Mouse (Mus musculus) forebrain, embryonic 13.5 days (tissue): ENCODE measurements around the gene Chtf18. TPM values are rescaled to one million over a fixed set of nuclear protein-coding genes. Genes with fewer than 3 reads are reported as not detected.

Experiments
- ATAC-seq: fragments of 200-750 bp; cut with Nextera tagmentation; 2 replicates; pipeline ENCODE4 v1.8.0; 2017
- H3K27ac ChIP-seq: fragments of 300-500 bp; sonication (generic); 2 replicates; pipeline ENCODE4 v1.5.1; 2015; ENCODE audit warnings: inconsistent platforms, mild to moderate bottlenecking, moderate library complexity
- H3K27me3 ChIP-seq: fragments of 300-500 bp; sonication (generic); 2 replicates; pipeline ENCODE4 v1.6.1; 2015; ENCODE audit warnings: mild to moderate bottlenecking, inconsistent platforms
- H3K36me3 ChIP-seq: fragments of 300-500 bp; sonication (generic); 2 replicates; pipeline ENCODE4 v1.6.1; 2015; ENCODE audit warnings: mild to moderate bottlenecking, inconsistent platforms; ENCODE audit not compliant: poor library complexity, severe bottlenecking
- H3K4me1 ChIP-seq: fragments of 300-500 bp; sonication (generic); 2 replicates; pipeline ENCODE4 v1.6.1; 2015; ENCODE audit warnings: inconsistent platforms
- H3K4me2 ChIP-seq: fragments of 300-500 bp; sonication (generic); 2 replicates; pipeline ENCODE4 v1.6.1; 2015; ENCODE audit warnings: inconsistent platforms, mild to moderate bottlenecking, moderate library complexity
- H3K4me3 ChIP-seq: fragments of 300-500 bp; sonication (generic); 2 replicates; pipeline ENCODE4 v1.5.1; 2015; ENCODE audit warnings: mild to moderate bottlenecking, inconsistent platforms
- H3K9ac ChIP-seq: fragments of 300-500 bp; sonication (generic); 2 replicates; pipeline ENCODE4 v1.6.1; 2015; ENCODE audit warnings: mild to moderate bottlenecking, inconsistent platforms
- H3K9me3 ChIP-seq: fragments of 300-500 bp; sonication (generic); replicated peaks from 2 replicates; pipeline ENCODE4 v1.6.1; 2016; ENCODE audit warnings: inconsistent platforms
- WGBS: fragments of 180-500 bp; shearing (Covaris S2); methylation state at CpG from one replicate; pipeline ENCODE4 v1.1.7; 2015; 5-methylcytosine and 5-hydroxymethylcytosine counted together
- microRNA-seq: library from miRNA; unstranded; fragments of <30 nt; microRNA quantifications from one replicate; pipeline ENCODE4, GENCODE M21; 2016
- polyA plus RNA-seq: library from polyadenylated mRNA; unstranded; fragments of >200 nt; fragmentation: Nextera tagmentation; extraction: Ambion mirVana; gene quantifications from 2 replicates; pipeline ENCODE4 v1.2.1, GENCODE M21; 2015

Gene Chtf18
- polyA plus RNA-seq, 1 experiment from 2014 or later = 24.6 TPM

GRCm38 (mm10) chr17:25700863-25701496, 26.2 kb downstream of the Chtf18 start:
- Histone ChIP-seq H3K36me3 (no peaks in the 10 kb centered on the region), H3K4me2 (no peak overlapping the region), H3K27ac (no peak overlapping the region), H3K27me3 (0 out of 2 replicates have a peak, but pooled peaks cover 4% of the 10 kb centered on the region), H3K9me3 (no peaks in the 10 kb centered on the region), H3K9ac (no peak overlapping the region), H3K4me3 (no peak overlapping the region), H3K4me1 (no peaks in the 10 kb centered on the region)
- no peak for ATAC-seq
- WGBS = 62% methylated on average over 9 of the region's 9 CpGs

- H3K27ac ChIP-seq = no peak overlapping the region
- WGBS = 12% methylated on average over 7 of the region's 7 CpGs
- H3K4me2 ChIP-seq = no peak overlapping the region
- H3K27me3 ChIP-seq = 0 out of 2 replicates have a peak, but pooled peaks cover 4% of the 10 kb centered on the region
- no peak overlapping the region for H3K9ac ChIP-seq
- H3K4me1 ChIP-seq = no peaks in the 10 kb centered on the region
- peak; percentile 76; the same call in 1 of the 2 replicates for ATAC-seq
- H3K36me3 ChIP-seq = no peaks in the 10 kb centered on the region
- no peak overlapping the region for H3K4me3 ChIP-seq
- H3K9me3 ChIP-seq = no peaks in the 10 kb centered on the region
Observed at GRCm38 (mm10) chr17:25698446-25698845, 28.8 kb downstream of the Chtf18 start.

DNA sequence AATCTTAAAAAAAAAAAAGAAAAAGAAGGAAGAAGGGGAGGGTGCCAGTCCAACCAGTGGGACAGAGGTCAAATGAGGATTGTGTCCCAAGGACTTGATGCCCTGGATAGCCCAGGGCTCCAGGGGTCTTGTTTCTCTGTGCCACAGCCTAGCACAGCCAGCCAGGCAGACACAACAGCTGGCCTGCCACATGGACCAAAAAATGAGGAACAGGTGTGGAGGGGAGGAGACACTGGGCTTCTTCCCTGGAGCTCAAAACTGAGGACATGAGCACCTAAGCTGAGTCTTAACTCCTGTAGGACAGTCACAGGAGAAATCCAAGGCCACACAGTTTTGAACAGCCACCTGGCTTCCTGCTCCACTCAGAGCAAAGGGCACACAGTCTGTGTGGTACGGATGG, 31.0 kb downstream of the Chtf18 start:
- Histone ChIP-seq H3K4me1 (no peaks in the 10 kb centered on the region), H3K27ac (no peak overlapping the region), H3K36me3 (no peaks in the 10 kb centered on the region), H3K4me3 (no peak overlapping the region), H3K9me3 (no peaks in the 10 kb centered on the region), H3K9ac (no peak overlapping the region; the same call in 1 of the 2 replicates), H3K27me3 (0 out of 2 replicates have a peak, but pooled peaks cover 4% of the 10 kb centered on the region), H3K4me2 (no peak overlapping the region)
- no peak for ATAC-seq
- 39% methylated on average over 1 of the region's 1 CpGs for WGBS

DNA sequence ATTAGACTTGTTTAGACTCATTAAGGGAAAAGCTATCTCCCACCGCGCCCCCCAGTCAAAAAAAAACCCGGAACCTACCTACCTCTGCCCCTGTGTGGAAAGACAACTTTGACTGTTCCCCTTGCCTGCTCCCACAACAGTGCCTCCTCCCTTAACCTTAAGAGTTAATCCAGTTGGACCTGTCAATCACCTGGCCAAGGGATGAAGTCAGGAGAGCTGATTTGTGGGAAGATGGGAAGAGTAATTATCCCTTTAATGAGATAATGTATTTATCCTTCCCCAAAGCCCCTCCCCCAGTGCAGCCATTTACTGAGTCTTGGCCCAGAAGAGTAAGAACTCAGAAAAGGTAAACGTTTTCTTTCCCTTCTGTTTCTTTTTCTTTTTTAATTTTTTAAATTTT, 38.3 kb downstream of the Chtf18 start:
- H3K36me3 ChIP-seq = no peaks in the 10 kb centered on the region
- no peak overlapping the region for H3K4me3 ChIP-seq
- ATAC-seq = no peak
- H3K9me3 ChIP-seq = no peaks in the 10 kb centered on the region
- H3K4me2 ChIP-seq = no peak overlapping the region
- 68% methylated on average over 4 of the region's 4 CpGs for WGBS
- H3K4me1 ChIP-seq = peaks cover 9% of the 10 kb centered on the region
- H3K27ac ChIP-seq = no peak overlapping the region
- no peak overlapping the region for H3K9ac ChIP-seq
- peaks cover 4% of the 10 kb centered on the region; the same call in 1 of the 2 replicates for H3K27me3 ChIP-seq

GRCm38 (mm10) chr17:25686323-25686722, 40.9 kb downstream of the Chtf18 start:
- Histone ChIP-seq H3K27ac (no peak overlapping the region), H3K4me3 (no peak overlapping the region), H3K4me1 (peaks cover 9% of the 10 kb centered on the region), H3K36me3 (no peaks in the 10 kb centered on the region), H3K27me3 (peaks cover 4% of the 10 kb centered on the region; the same call in 1 of the 2 replicates), H3K9ac (no peak overlapping the region), H3K4me2 (no peak overlapping the region), H3K9me3 (no peaks in the 10 kb centered on the region)
- 51% methylated on average over 7 of the region's 7 CpGs for WGBS
- no peak for ATAC-seq

DNA sequence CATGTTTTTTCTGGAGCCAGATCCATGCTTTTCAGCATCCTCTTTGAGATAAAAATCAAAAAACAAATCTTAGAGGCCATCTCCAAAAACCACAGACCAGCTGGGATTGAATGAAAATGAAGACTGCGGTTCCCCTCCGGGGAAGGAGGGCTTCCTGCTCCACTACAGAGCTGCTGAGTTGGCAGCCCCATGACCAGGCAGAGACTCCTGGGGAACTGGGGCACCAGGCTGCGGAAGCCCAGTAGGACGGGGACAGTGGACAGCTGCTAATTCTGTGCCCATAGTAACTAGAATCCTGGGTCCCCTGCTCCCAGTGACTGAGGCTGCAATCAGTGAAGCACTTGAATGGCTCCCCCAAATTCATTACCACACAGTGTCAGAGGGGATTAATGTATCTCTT, 45.6 kb downstream of the Chtf18 start:
- peaks cover 4% of the 10 kb centered on the region; the same call in 1 of the 2 replicates for H3K27me3 ChIP-seq
- no peak overlapping the region for H3K9ac ChIP-seq
- 90% methylated on average over 4 of the region's 4 CpGs for WGBS
- H3K27ac ChIP-seq = no peak overlapping the region
- peaks cover under 1% of the 10 kb centered on the region; the same call in 1 of the 2 replicates for H3K9me3 ChIP-seq
- no peak for ATAC-seq
- H3K36me3 ChIP-seq = no peaks in the 10 kb centered on the region
- no peak overlapping the region for H3K4me2 ChIP-seq
- no peak overlapping the region for H3K4me3 ChIP-seq
- H3K4me1 ChIP-seq = peaks cover 30% of the 10 kb centered on the region

DNA sequence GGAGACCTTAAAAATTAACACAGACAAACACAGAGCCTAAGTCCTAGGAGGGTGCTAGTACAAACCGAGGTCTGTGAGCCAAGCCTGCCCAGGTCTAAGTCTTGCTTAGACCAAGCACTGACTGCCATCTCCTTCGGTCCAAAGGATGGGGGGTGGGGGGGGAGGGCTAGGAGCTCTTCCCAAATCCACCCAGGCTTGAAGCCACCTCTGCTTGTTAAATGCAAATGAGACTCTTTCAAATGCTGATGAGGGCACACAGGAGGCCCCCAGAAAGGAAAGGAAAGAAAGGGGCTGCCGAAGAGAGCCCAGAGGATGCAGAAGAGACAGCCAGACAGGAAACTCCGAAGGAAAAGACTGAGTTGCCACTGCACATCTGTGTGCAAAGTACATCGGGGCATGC, 47.4 kb downstream of the Chtf18 start:
- Histone ChIP-seq H3K4me3 (no peak overlapping the region), H3K27me3 (no peaks in the 10 kb centered on the region), H3K9ac (peak overlapping the region; percentile 41), H3K9me3 (peaks cover 6% of the 10 kb centered on the region), H3K4me1 (peaks cover 30% of the 10 kb centered on the region), H3K4me2 (peak overlapping the region; percentile 44), H3K36me3 (no peaks in the 10 kb centered on the region), H3K27ac (peak overlapping the region; percentile 72)
- 2% methylated on average over 5 of the region's 5 CpGs for WGBS
- ATAC-seq = peak; percentile 62

DNA sequence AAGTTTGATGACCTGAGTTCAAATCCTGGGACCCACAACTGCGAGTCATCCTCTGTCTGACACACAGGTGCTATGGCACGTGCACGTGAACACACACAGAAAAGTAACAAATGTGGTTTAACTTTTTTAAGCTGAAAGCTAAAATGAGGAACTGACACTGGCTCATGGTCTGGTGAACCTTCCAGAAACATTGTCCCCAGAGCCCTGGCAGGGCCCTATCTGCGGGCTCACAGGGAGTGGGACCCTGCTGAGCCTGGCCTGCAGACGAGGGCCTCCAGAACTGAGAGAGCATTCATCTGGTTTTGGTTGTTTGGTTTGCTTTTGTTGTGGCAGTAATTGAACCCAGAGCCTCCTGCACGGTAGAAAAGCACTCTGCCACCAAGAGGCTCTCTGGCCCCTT, 49.2 kb downstream of the Chtf18 start:
- Histone ChIP-seq H3K27ac (no peak overlapping the region), H3K9me3 (peaks cover 6% of the 10 kb centered on the region), H3K4me1 (peaks cover 30% of the 10 kb centered on the region), H3K9ac (no peak overlapping the region), H3K4me2 (no peak overlapping the region), H3K36me3 (no peaks in the 10 kb centered on the region), H3K27me3 (no peaks in the 10 kb centered on the region), H3K4me3 (no peak overlapping the region)
- 49% methylated on average over 6 of the region's 6 CpGs for WGBS
- ATAC-seq = no peak

DNA sequence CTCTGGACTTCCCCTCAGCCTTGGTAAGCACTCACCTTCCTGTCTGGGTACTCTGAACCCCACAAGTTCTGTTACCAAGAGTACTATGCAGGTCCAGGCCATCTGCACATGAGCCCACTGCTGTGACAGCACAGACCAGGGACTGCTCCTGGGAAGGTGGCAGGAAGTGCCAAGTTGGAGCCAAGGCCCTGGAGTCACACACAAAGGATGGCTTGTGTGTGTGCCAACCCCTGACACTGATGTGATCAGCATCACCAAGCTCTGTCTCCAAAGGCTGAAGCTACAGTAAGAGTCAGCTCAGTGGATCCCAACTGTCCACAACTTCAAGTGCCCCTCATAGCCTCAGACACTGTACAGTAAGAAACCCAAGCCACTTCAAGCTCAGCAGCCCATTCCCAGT, 54.2 kb downstream of the Chtf18 start:
- Histone ChIP-seq H3K36me3 (no peaks in the 10 kb centered on the region), H3K27me3 (no peaks in the 10 kb centered on the region), H3K27ac (no peak overlapping the region), H3K9me3 (peaks cover 6% of the 10 kb centered on the region), H3K9ac (no peak overlapping the region), H3K4me3 (no peak overlapping the region), H3K4me1 (peaks cover 11% of the 10 kb centered on the region), H3K4me2 (no peak overlapping the region)
- no peak for ATAC-seq

Small RNA genes lying within 50 kb of the gene (microRNA-seq; reads per million reads assigned to microRNA genes)
- not detected for gene Gm25083

Other genes starting within 250 kb of the Chtf18 start
- 0.10 and 0.11 TPM in 2 replicates for gene Sstr5, start 230.1 kb downstream of the Chtf18 start, polyA plus RNA-seq
- 15.3 and 17.5 TPM in 2 replicates for gene Sox8, start 156.7 kb downstream of the Chtf18 start, polyA plus RNA-seq
- gene Lmf1, start 148.3 kb downstream of the Chtf18 start, polyA plus RNA-seq = 19.7 and 20.9 TPM in 2 replicates
- 0.61 TPM in 1 of 2 replicates, not detected in the other for gene Gng13, start 10.2 kb downstream of the Chtf18 start, polyA plus RNA-seq
- 22.3 and 24.7 TPM in 2 replicates for gene Rpusd1, start 251 bp upstream of the Chtf18 start, polyA plus RNA-seq
- not detected in 2 replicates for gene Mslnl, start 8.6 kb upstream of the Chtf18 start, polyA plus RNA-seq
- 0.18 TPM in 1 of 2 replicates, not detected in the other for gene Msln, start 27.0 kb upstream of the Chtf18 start, polyA plus RNA-seq
- gene Narfl, start 46.4 kb upstream of the Chtf18 start, polyA plus RNA-seq = 26.4 and 27.3 TPM in 2 replicates
- gene Haghl, start 58.3 kb upstream of the Chtf18 start, polyA plus RNA-seq = 108 and 127 TPM in 2 replicates
- 0.21 and 0.23 TPM in 2 replicates for gene Ccdc78, start 59.2 kb upstream of the Chtf18 start, polyA plus RNA-seq
- 75.5 and 84.8 TPM in 2 replicates for gene Fam173a, start 65.5 kb upstream of the Chtf18 start, polyA plus RNA-seq
- gene AC134908.4, start 68.2 kb upstream of the Chtf18 start, polyA plus RNA-seq = 1.8 TPM in 1 of 2 replicates, not detected in the other
- 43.7 and 53.7 TPM in 2 replicates for gene Metrn, start 69.7 kb upstream of the Chtf18 start, polyA plus RNA-seq
- 22.7 and 25.2 TPM in 2 replicates for gene Fbxl16, start 81.7 kb upstream of the Chtf18 start, polyA plus RNA-seq
- gene Wdr24, start 96.2 kb upstream of the Chtf18 start, polyA plus RNA-seq = 27.7 and 30.0 TPM in 2 replicates
- gene Jmjd8, start 101.4 kb upstream of the Chtf18 start, polyA plus RNA-seq = 64.6 and 69.8 TPM in 2 replicates
- 303 and 330 TPM in 2 replicates for gene Stub1, start 106.0 kb upstream of the Chtf18 start, polyA plus RNA-seq
- gene Rhbdl1, start 109.9 kb upstream of the Chtf18 start, polyA plus RNA-seq = 9.7 and 11.2 TPM in 2 replicates
- gene Gm20683, start 114.3 kb upstream of the Chtf18 start, polyA plus RNA-seq = 5.9 and 7.1 TPM in 2 replicates
- 16.2 and 17.6 TPM in 2 replicates for gene Rhot2, start 117.4 kb upstream of the Chtf18 start, polyA plus RNA-seq
- gene Wdr90, start 134.1 kb upstream of the Chtf18 start, polyA plus RNA-seq = 24.9 and 28.5 TPM in 2 replicates
- gene Mcrip2, start 141.3 kb upstream of the Chtf18 start, polyA plus RNA-seq = 12.9 and 13.6 TPM in 2 replicates
- gene Mettl26, start 147.7 kb upstream of the Chtf18 start, polyA plus RNA-seq = 62.5 and 67.1 TPM in 2 replicates
- gene Wfikkn1, start 153.4 kb upstream of the Chtf18 start, polyA plus RNA-seq = 0.76 and 0.77 TPM in 2 replicates
- gene Rab40c, start 192.3 kb upstream of the Chtf18 start, polyA plus RNA-seq = 39.5 and 45.9 TPM in 2 replicates
- gene Pigq, start 217.5 kb upstream of the Chtf18 start, polyA plus RNA-seq = 45.0 and 54.5 TPM in 2 replicates
- not detected in 2 replicates for gene Nhlrc4, start 217.5 kb upstream of the Chtf18 start, polyA plus RNA-seq
- gene A930017K11Rik, start 225.1 kb upstream of the Chtf18 start, polyA plus RNA-seq = not detected in 2 replicates